In genomic region chr5:122084470-122084869, GRCm38 (mm10) we compare ENCODE assay signal across 23 mouse cellular contexts. TPM values are rescaled to one million over a fixed set of nuclear protein-coding genes. Genes with fewer than 3 reads are reported as not detected.
A peak's percentile ranks its signal among the peaks of the same experiment; 100 is the strongest.
DNase-seq lines count a peak whose midpoint lies in the region; ATAC-seq and TF ChIP-seq lines count a peak whose summit lies in the region.
"Had no signal": no experiment of that assay in that cellular context is flagged by ENCODE, and none has a peak within 500 bp of the region (broad histone marks: within the 10 kb centered on the region; RNA-seq: fewer than 3 reads in every experiment).

No protein-coding gene starts in this region.

- TF ChIP-seq POLR2A in bone marrow macrophage, adult 2 months (IDR thresholded peaks at IDR 0.05; ENCODE audit: borderline replicate concordance, low read depth, low read length): no peak

- DNase-seq in heart, adult 9 months (ENCODE audit: low spot score in 2 of 2): no peak
- DNase-seq in large intestine, adult 2 months (ENCODE audit: low read depth, low spot score): peak; percentile 21
- peak; percentile 61 for DNase-seq in stomach, postnatal 0 days (ENCODE audit: low spot score)
- no peak for DNase-seq in cerebellum, postnatal 10 days
- DNase-seq in urinary bladder, postnatal 4 days (ENCODE audit: low spot score in 2 of 2): no peak
- DNase-seq: adrenal gland, adult 8-10 months; adrenal gland, postnatal 36 days; B cell, adult 2 months; cerebellum, adult 11-12 months; cerebellum, adult 9-10 months; cerebellum, postnatal 36 days; forebrain, postnatal 0 days; gastrocnemius, postnatal 25 days; heart, postnatal 10 days; heart, postnatal 4 days had no signal

- no peaks in the 10 kb centered on the region for H3K27me3 ChIP-seq in heart, embryonic 11.5 days (ENCODE audit: control insufficient read depth, insufficient read depth, low read length)
- no peaks in the 10 kb centered on the region for H3K27me3 ChIP-seq in stomach, postnatal 0 days (ENCODE audit: control insufficient read depth, insufficient read depth, low read length)
- H3K27me3 ChIP-seq: embryonic facial prominence, embryonic 13.5 days; forebrain, embryonic 13.5 days had no signal

- no peak for TF ChIP-seq CTCF in bone marrow macrophage, adult 2 months (IDR thresholded peaks at IDR 0.05; ENCODE audit: low read depth, low read length)
- TF ChIP-seq CTCF in stomach, postnatal 0 days (IDR thresholded peaks at IDR 0.05; ENCODE audit: low read depth): no peak

- H3K4me2 ChIP-seq in heart, embryonic 11.5 days: no peak overlapping the region
- H3K4me2 ChIP-seq in stomach, postnatal 0 days (replicated peaks; ENCODE audit: low read depth): no peak overlapping the region
- H3K4me2 ChIP-seq: embryonic facial prominence, embryonic 13.5 days; forebrain, embryonic 13.5 days; hindbrain, embryonic 12.5 days had no signal

- no peak overlapping the region for H3K9ac ChIP-seq in heart, embryonic 11.5 days (ENCODE audit: low read depth, low read length)
- H3K9ac ChIP-seq in stomach, postnatal 0 days (ENCODE audit: low read length): no peak overlapping the region
- H3K9ac ChIP-seq: embryonic facial prominence, embryonic 13.5 days; forebrain, embryonic 13.5 days; forebrain, postnatal 0 days; hindbrain, embryonic 12.5 days had no signal

- H3K9me3 ChIP-seq in heart, embryonic 11.5 days (replicated peaks; ENCODE audit: control insufficient read depth, low read length): no peaks in the 10 kb centered on the region
- H3K9me3 ChIP-seq in stomach, postnatal 0 days (ENCODE audit: control insufficient read depth, low read length): no peaks in the 10 kb centered on the region
- H3K9me3 ChIP-seq: embryonic facial prominence, embryonic 13.5 days; forebrain, embryonic 13.5 days; hindbrain, embryonic 12.5 days had no signal

- no peaks in the 10 kb centered on the region for H3K4me1 ChIP-seq in heart, embryonic 11.5 days (ENCODE audit: control insufficient read depth, insufficient read depth, low read length)
- H3K4me1 ChIP-seq in bone marrow macrophage, adult 2 months (ENCODE audit: control insufficient read depth, insufficient read depth, low read length): peaks cover 14% of the 10 kb centered on the region
- H3K4me1 ChIP-seq in stomach, postnatal 0 days (replicated peaks; ENCODE audit: control insufficient read depth, insufficient read depth): no peaks in the 10 kb centered on the region
- H3K4me1 ChIP-seq: hindbrain, embryonic 12.5 days had no signal

- 58% methylated on average over 3 of the region's 3 CpGs for WGBS in heart, embryonic 11.5 days (ENCODE audit: insufficient replicate concordance)
- WGBS in large intestine, adult 2 months: 44% methylated on average over 3 of the region's 3 CpGs
- 49% methylated on average over 3 of the region's 3 CpGs for WGBS in stomach, postnatal 0 days

- H3K36me3 ChIP-seq in heart, embryonic 11.5 days (ENCODE audit: control insufficient read depth, insufficient read depth, low read length): no peaks in the 10 kb centered on the region
- no peaks in the 10 kb centered on the region for H3K36me3 ChIP-seq in stomach, postnatal 0 days (ENCODE audit: control insufficient read depth, insufficient read depth, low read length)
- H3K36me3 ChIP-seq: embryonic facial prominence, embryonic 13.5 days; G1E; hindbrain, embryonic 12.5 days had no signal

- H3K4me3 ChIP-seq in heart, embryonic 11.5 days (ENCODE audit: low read depth, low read length): no peak overlapping the region
- H3K4me3 ChIP-seq in bone marrow macrophage, adult 2 months (ENCODE audit: insufficient read depth, low read length): no peak overlapping the region
- no peak overlapping the region for H3K4me3 ChIP-seq in stomach, postnatal 0 days (ENCODE audit: low read depth, low read length)
- H3K4me3 ChIP-seq: embryonic facial prominence, embryonic 13.5 days; forebrain, embryonic 13.5 days; hindbrain, embryonic 12.5 days had no signal

- peak; percentile 81 for ATAC-seq in heart, embryonic 11.5 days (replicated peaks; ENCODE audit: insufficient number of reproducible peaks, low FRiP score, low TSS enrichment)
- peak; percentile 81 for ATAC-seq in stomach, postnatal 0 days (ENCODE audit: low FRiP score, low TSS enrichment)
- ATAC-seq: CD4-positive, CD25-positive, alpha-beta regulatory T cell, adult 4 months; forebrain, embryonic 13.5 days; forebrain, postnatal 0 days; hindbrain, embryonic 16.5 days had no signal

- no peak for TF ChIP-seq EP300 in stomach, postnatal 0 days (optimal IDR thresholded peaks at IDR 0.05)

- no peak overlapping the region for H3K27ac ChIP-seq in heart, embryonic 11.5 days (ENCODE audit: low read depth, low read length)
- 0 out of 2 replicates have a peak overlapping the region, but pooled peaks have one; percentile 13 for H3K27ac ChIP-seq in bone marrow macrophage, adult 2 months (ENCODE audit: insufficient read depth, low read depth, low read length)
- no peak overlapping the region for H3K27ac ChIP-seq in stomach, postnatal 0 days (replicated peaks)
- H3K27ac ChIP-seq: embryonic facial prominence, embryonic 13.5 days; forebrain, embryonic 13.5 days; hindbrain, embryonic 12.5 days had no signal

RNA-seq across cellular contexts. Expression of gene Myl2, which starts 16.3 kb away (rescaled TPM):
- polyA plus RNA-seq in heart, embryonic 11.5 days (2014; fragmentation: Nextera tagmentation; extraction: Ambion mirVana): 6,790 and 6,847 TPM in 2 replicates
- polyA plus RNA-seq in bone marrow macrophage, adult 2 months (2012; ENCODE audit: insufficient read depth, insufficient read length, missing spikeins): 3.6 TPM in 1 of 2 replicates, not detected in the other
- polyA plus RNA-seq in large intestine, adult 2 months (2012; rRNA removed): 0.52 TPM in 1 of 2 replicates, not detected in the other
- polyA plus RNA-seq in stomach, postnatal 0 days (2015; fragmentation: Nextera tagmentation; extraction: Ambion mirVana): 0.21 and 0.30 TPM in 2 replicates
- polyA plus RNA-seq: CD4-positive, CD25-positive, alpha-beta regulatory T cell, adult 4 months; embryonic facial prominence, embryonic 13.5 days; G1E had no signal

RNA-seq across cellular contexts. Expression of gene Cux2, which starts 34.6 kb away (rescaled TPM):
- polyA plus RNA-seq in heart, embryonic 11.5 days (2014; fragmentation: Nextera tagmentation; extraction: Ambion mirVana): 4.7 and 7.1 TPM in 2 replicates
- polyA plus RNA-seq in bone marrow macrophage, adult 2 months (2012; ENCODE audit: insufficient read depth, insufficient read length, missing spikeins): 0.07 TPM in 1 of 2 replicates, not detected in the other
- polyA plus RNA-seq in large intestine, adult 2 months (2012; rRNA removed): 1.1 and 1.6 TPM in 2 replicates
- polyA plus RNA-seq in stomach, postnatal 0 days (2015; fragmentation: Nextera tagmentation; extraction: Ambion mirVana): 1.2 and 1.5 TPM in 2 replicates
- polyA plus RNA-seq: G1E had no signal

RNA-seq across cellular contexts. Expression of gene Ccdc63, which starts 56.2 kb away (rescaled TPM):
- polyA plus RNA-seq in heart, embryonic 11.5 days (2014; fragmentation: Nextera tagmentation; extraction: Ambion mirVana): 0.47 and 0.51 TPM in 2 replicates
- 1.8 and 2.5 TPM in 2 replicates for polyA plus RNA-seq in bone marrow macrophage, adult 2 months (2012; ENCODE audit: insufficient read depth, insufficient read length, missing spikeins)
- polyA plus RNA-seq in large intestine, adult 2 months (2012; rRNA removed): not detected in 2 replicates
- polyA plus RNA-seq in stomach, postnatal 0 days (2015; fragmentation: Nextera tagmentation; extraction: Ambion mirVana): 0.07 TPM in 2 replicates
- polyA plus RNA-seq: embryonic facial prominence, embryonic 13.5 days; forebrain, embryonic 13.5 days; G1E; hindbrain, embryonic 12.5 days had no signal

Comparison
In these comparisons a context has a peak if more than half of its experiments do, and no peak if none do; other contexts are left out.
1. DNase-seq: peak in large intestine, adult 2 months (single experiment) and stomach, postnatal 0 days (single experiment); none in heart, adult 9 months (0 of 2), cerebellum, postnatal 10 days (0 of 2) and urinary bladder, postnatal 4 days (0 of 2).
2. RNA of gene Myl2, which starts 16.3 kb away (polyA plus RNA-seq): 6,790 to 6,847 TPM in heart, embryonic 11.5 days; 0.52 TPM in large intestine, adult 2 months, 0.21 to 0.30 TPM in stomach, postnatal 0 days and 3.6 TPM in bone marrow macrophage, adult 2 months; every median in the first group is over 1,000 times any median in the second.